Mouse (Mus musculus) frontal cortex, adult (tissue): ENCODE measurements around the gene Ephb1.

ENCODE experiments used
- ATAC-seq: cut with Nextera tagmentation; 2 replicates; pipeline ENCODE4 v1.9.2; 2017; ENCODE audit warnings: mild to moderate bottlenecking, moderate library complexity, mixed read lengths; ENCODE audit not compliant: low TSS enrichment

Gene Ephb1

GRCm38 (mm10) chr9:102180486-102180885 lies 174.0 kb downstream of the Ephb1 start:
- no peak for ATAC-seq

DNA sequence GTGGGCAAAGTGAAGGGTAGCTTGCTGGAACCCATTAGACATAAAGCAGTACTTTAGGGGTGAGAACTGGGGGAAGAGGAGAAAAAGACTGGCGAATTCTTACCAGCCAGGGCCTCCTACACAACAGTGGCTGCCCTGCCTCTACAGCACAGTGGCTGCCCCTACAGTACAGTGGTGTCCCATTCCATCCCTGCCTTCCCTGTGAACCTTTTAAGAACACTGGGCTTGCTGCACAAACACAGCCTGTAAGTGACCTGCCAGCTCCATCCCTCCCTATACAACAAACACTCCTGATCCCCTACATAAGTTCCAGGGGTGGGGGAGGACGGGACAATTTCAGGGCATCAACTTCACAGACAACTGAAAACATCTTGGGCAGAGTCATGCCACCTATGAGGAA lies 174.4 kb downstream of the Ephb1 start:
- no peak for ATAC-seq

GRCm38 (mm10) chr9:102169706-102170105 lies 184.8 kb downstream of the Ephb1 start:
- ATAC-seq: no peak

GRCm38 (mm10) chr9:102155876-102156275 lies 198.6 kb downstream of the Ephb1 start:
- ATAC-seq: no peak

GRCm38 (mm10) chr9:102139181-102139580 lies 215.3 kb downstream of the Ephb1 start:
- no peak; the same call in 1 of the 2 replicates for ATAC-seq

GRCm38 (mm10) chr9:102138671-102139070 lies 215.8 kb downstream of the Ephb1 start:
- ATAC-seq: peak; percentile 96

- peak; percentile 36; the same call in 1 of the 2 replicates for ATAC-seq
These were observed 216.3 kb downstream of the Ephb1 start for GRCm38 (mm10) chr9:102138187-102138586.

DNA sequence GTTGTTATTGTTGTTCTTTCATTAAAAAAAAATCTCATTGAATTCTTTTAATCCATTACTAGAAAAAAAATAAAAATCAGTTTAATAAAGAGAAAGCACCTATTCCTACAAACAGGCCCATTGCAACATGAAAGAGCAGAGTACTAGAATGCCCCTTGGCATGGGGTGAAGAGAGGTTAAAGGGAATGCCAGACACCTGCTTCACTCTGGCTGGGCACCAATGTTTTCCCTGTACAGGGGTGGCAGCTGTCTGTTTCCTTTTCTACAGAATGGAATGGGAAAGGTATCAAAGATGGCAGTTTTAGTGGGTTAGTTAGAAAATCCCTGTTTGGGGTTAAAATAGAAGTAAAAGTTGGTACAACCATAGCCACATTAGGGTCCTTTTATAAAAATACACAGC lies 224.0 kb downstream of the Ephb1 start:
- ATAC-seq: no peak

DNA sequence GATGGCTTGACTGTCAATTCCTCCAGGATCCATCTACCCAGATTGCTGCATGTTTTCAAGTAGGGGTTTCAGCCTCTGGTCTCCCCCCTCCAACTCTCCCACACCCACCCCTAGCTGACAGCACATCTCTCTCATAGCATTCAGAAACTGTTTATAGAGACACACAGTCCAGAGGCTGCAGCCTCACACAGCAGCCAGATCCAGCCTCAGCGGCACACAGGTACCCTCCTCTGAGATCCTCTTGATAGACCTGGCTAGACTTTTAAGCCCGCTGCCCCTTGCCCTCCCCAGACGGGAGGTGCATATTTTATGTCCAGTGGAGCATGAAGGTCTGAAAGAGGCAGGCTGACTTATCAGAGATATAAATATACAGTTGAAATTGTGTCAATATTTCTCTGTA lies 228.0 kb downstream of the Ephb1 start:
- no peak for ATAC-seq

DNA sequence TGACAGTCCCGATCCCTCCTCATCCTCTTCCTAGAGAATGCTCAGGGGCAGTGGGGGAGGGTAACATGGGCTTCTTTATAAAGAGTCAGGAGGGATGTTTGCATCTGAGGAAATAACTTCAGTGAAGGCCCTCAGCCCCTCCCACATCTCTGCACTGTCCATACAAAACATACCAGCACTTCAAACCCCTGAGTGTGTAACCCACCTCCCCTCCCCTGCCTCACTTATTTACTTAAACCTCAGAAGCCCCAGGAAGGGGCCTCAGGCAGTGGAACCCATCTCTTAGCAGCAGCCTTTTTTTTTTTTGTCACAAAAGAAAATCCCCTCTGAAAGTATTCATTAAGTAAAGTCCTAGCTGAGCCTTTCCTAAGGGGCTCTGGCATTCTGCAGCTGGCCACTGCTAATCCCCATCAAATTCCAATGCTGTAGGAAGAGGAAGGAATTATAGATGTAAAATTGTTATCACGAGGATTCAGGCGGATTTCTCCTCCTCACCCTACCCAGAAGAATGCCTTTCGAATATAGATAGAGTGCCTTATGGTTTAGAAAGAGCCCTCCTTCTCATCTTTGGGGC lies 231.5 kb downstream of the Ephb1 start:
- ATAC-seq: no peak

GRCm38 (mm10) chr9:102119422-102119821 lies 235.1 kb downstream of the Ephb1 start:
- ATAC-seq: no peak

- no peak for ATAC-seq
These were observed 239.2 kb downstream of the Ephb1 start for GRCm38 (mm10) chr9:102115326-102115725.

GRCm38 (mm10) chr9:102111471-102111870 lies 243.0 kb downstream of the Ephb1 start:
- ATAC-seq: no peak

- peak; percentile 72 for ATAC-seq
These were observed 246.5 kb downstream of the Ephb1 start for GRCm38 (mm10) chr9:102107978-102108377.

DNA sequence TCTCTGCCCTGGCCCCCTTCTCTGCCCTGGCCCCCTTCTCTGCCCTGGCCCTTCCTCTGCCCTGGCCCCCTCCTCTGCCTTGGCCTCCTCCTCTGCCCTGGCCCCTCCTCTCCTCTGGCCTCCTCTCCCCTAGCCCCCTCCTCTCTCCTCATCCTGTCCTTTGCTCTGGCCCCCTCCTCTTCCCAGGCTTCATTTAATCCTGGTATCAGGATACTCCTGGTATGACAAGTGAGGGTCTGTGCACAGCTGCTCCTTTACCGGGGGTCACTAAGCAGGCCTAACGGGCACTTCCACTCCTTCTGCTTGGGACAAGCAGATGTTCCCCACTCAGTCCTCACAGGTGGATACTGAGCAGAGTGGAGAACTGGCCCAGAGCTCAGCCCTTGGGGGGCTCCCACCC lies 247.3 kb downstream of the Ephb1 start:
- no peak for ATAC-seq

DNA sequence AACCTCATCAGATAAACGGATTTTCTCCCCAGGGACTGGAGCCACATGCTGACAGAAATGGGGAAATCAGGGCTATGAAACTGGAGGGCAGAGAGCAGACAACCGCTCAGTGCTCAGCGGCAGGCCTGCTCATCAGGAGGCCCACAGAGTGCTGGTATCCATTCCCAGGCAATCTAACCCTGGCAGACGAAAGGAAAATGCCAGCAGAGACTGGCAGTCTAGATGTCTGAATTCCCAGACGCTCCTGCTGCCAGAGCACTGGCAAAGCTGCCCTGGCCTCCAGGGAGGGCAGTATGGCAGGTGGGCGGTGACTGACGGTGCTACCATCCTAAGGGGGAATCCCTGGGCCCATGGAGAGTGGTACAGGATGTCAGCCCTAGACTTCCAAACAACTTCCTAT lies 257.7 kb downstream of the Ephb1 start:
- no peak for ATAC-seq

GRCm38 (mm10) chr9:102088598-102088997 lies 265.9 kb downstream of the Ephb1 start:
- ATAC-seq: no peak

DNA sequence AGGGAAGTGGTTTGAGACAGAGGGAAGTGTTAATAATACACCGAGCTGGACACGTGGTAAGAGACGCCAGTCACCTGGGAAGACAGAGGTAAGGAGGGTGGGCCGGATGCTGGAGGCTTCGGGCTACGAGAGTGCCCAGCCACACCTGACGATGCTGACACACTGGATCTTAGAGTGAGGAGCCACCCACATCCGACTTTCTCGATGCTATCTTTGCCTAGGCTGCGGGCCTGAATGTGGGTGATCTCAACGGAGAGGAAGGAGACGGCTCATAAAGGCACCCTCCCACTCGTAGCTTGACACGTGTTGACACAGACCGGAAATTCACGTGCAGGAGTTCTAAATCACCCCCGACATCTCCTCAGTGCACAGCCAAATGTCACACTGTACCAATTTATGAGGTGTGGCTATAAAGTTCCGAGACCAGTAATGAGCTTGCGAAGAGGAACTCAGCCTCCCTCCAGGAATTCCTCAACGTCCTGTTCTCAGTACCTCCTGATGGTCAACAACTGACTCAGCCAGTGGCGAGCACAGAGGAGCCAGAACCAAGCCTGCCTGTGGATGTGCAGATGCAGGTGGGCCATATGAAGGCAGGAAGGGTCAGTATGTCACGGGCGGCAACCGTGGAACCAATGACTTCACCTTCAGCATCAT lies 268.3 kb downstream of the Ephb1 start:
- ATAC-seq: peak; percentile 72

DNA sequence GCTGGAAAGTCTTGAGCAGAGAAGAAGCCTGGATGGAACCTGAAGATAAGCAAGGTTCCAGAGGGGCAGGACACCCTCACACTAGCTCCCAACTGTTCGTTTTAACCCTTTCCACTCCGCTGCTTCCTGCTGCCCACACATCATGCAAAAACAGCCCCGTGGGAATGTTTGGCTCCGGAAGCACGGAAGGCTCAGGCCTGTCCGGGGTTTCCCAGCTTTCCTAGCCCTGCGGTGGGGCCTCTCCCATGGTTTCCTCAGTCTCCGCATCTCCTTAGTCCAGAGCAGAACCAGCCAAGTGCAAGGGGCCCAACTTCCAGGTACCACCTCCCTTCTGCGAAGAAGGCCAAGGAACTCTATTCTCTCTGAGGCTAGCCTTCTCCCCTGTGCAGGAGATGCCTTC lies 269.0 kb downstream of the Ephb1 start:
- ATAC-seq: no peak

DNA sequence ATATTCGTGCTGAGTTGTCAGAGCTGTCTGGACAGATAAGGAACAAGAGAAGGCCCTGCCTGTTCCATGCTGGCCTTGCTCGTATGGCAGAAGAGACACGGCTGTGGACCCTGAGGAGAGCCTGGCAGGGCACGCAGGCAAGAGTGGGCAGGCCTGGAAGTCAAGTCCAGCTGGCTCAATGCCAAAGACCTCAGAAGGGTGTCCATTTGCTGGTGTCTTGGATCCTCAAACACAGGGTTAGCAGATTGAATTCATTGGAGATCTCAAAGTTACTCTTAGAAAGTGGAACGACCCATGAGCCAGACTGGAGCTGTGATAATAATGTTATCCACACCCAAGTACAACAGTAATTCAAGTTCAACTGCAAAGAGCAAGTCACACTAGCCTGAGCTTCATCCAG lies 273.6 kb downstream of the Ephb1 start:
- no peak for ATAC-seq

DNA sequence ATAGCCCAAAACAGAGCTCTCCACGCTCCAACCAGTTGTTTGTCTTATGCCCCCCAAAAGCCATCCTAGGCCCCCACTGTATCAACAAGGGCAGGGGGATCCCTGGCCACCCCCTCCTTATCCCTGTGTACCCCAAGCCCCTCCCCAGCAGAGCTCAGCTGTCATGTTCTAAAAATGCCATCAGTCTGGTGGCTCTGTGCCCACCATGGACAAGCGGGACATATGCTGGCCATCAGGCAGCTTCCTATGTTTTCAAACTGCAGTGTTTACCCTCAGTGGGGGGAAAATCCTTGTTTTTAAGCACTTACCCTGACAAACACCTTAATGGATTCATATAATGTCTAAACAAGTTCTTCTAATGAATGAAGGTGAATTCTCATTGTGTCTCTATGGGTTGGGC lies 275.3 kb downstream of the Ephb1 start:
- ATAC-seq: no peak

DNA sequence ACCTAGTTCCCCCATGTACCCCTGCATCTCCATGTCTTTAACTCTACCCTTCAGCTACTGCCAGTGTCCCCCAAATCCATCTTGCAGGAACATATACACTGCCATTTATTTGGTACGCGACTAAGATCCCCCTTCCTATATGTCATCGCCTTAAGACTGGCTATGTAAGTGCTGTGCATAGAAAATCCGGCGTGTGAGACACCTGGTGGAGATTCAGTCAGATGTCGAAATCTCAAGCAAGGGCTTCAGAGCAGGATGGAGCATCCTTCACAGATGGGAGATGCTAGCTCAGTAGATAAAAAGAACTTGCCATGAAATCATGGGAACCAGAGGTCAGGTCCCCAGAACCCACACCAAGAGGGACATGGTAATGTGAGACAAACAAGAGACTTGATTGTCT lies 276.3 kb downstream of the Ephb1 start:
- ATAC-seq: peak; percentile 74; the same call in 1 of the 2 replicates

- no peak for ATAC-seq
These were observed 279.0 kb downstream of the Ephb1 start for GRCm38 (mm10) chr9:102075539-102075938.

DNA sequence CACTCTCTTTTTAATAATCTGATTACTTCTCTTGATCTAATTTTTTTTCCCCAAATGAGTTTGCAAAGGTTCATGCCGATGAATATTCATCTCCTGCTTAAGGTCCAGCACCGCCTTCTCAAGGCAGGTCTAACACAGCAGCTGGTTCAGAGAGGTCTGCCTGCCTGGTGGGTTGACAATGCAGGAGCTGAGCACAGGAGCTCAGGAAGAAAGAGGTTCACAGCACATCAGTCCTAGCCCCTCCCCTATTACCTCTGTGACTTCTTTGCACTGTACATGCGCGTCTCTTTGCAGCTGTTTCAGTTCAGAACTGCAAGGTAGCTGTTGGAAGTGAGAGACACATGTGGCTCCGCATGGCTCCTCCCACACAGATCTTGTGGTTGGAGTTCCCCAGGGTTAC lies 281.1 kb downstream of the Ephb1 start:
- ATAC-seq: no peak
